Mouse (Mus musculus): ENCODE results near the gene Cd84. TPM values are rescaled to one million over a fixed set of nuclear protein-coding genes. Genes with fewer than 3 reads are reported as not detected.
"Not testable (repeated sequence)": the region's sequence is repeated elsewhere in the genome, so short reads cannot be mapped to it uniquely, and the experiment has no call there.

The Cd84 gene
- total and polyA plus RNA-seq, 2 experiments from 2014 or later = 1.1 to 1.6 TPM

DNA sequence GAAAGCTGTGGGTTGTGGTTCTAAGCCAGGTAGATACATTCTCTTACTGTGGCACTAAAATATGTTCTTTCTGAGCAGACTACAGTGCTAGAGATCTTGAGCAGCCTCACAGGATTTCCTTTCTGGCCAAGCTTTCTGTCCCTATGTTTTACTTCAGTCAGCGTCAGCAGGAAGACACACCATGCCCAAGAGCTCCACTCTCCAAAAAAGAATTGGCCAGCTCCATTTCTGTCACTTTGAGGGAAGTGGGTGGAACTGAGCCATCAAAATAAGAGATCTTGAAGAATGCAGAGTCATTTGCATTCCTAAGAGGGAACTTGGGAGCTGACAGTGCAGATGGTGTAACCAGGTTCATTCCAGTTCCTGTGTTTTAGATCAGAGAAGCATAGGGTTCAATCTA is 47.5 kb downstream of the Cd84 start:
- no peak for DNase-seq (ENCODE audit: low spot score)

DNA sequence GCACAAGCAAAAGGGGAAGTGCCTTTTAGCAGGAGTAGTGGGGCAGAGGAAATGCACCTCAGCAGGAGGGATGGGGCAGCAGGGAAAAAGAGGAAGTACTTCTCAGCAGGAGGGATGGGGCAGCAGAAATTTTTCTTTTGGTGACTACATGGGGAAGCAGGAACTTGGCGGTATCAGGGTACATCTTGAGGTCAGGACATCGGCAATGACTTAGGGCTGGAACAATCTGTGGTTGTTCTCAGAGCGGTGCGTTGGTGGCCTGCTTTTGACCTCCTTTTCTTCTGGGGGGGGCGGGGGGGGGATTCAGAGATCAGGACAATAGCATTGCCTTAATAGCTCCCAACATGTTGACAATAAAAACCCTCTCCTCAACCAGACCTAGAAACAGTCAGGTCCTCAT is 55.9 kb downstream of the Cd84 start, which contains the start of gene Gm10521:
Gm10521 (plus strand) TSS at position 301 of the 400 bp plus-strand sequence.
- not testable (repeated sequence) for H3K27me3 ChIP-seq (ENCODE audit: insufficient read depth, low read length); DNase-seq (ENCODE audit: low spot score); H3K4me1 ChIP-seq (ENCODE audit: insufficient read depth, low read length); H3K9ac ChIP-seq (replicated peaks; ENCODE audit: low read length, poor library complexity, severe bottlenecking); H3K4me3 ChIP-seq (ENCODE audit: low read depth, low read length); H3K36me3 ChIP-seq (ENCODE audit: insufficient read depth, low read length); H3K27ac ChIP-seq (ENCODE audit: low read depth, low read length); ATAC-seq (ENCODE audit: low FRiP score); H3K9me3 ChIP-seq (ENCODE audit: low read length); H3K4me2 ChIP-seq (ENCODE audit: low read depth, low read length, poor library complexity, severe bottlenecking)
- WGBS = 75% methylated on average over 5 of the region's 5 CpGs

More for the DNA sequence above, 47.5 kb downstream of the Cd84 start:
- no peak overlapping the region for H3K9ac ChIP-seq (replicated peaks; ENCODE audit: low read length, poor library complexity, severe bottlenecking)
- TF ChIP-seq CTCF (IDR thresholded peaks at IDR 0.05) = no peak
- H3K4me2 ChIP-seq (ENCODE audit: low read depth, low read length, poor library complexity, severe bottlenecking) = no peak overlapping the region
- H3K36me3 ChIP-seq (ENCODE audit: insufficient read depth, low read length) = no peaks in the 10 kb centered on the region
- no peaks in the 10 kb centered on the region for H3K4me1 ChIP-seq (ENCODE audit: insufficient read depth, low read length)
- H3K4me3 ChIP-seq (ENCODE audit: low read depth, low read length) = no peak overlapping the region
- H3K27ac ChIP-seq (ENCODE audit: low read depth, low read length) = no peak overlapping the region
- ATAC-seq (ENCODE audit: low FRiP score) = no peak
- no peaks in the 10 kb centered on the region for H3K27me3 ChIP-seq (ENCODE audit: insufficient read depth, low read length)
- WGBS = 94% methylated on average over 1 of the region's 1 CpGs
- no peaks in the 10 kb centered on the region for H3K9me3 ChIP-seq (ENCODE audit: low read length)

DNA sequence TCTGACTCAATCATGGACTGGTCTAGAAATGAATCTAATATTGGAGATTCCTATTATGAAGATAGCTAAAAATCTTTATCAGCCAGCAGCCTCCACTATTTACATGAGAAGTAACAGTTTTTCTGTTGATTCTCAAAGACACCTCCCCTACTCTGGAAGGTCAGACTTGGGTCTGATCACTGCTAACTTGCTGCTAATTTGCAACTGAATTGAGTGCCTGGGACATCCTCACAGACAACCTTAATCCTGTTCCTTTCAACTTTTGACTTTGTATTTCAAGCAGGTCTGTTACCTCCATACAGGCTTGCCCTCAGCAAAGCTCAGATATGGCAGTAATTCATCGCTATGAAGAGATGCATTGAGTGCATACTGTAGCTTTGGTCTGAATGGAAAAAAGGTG is 64.5 kb downstream of the Cd84 start:
- Histone ChIP-seq H3K4me3 (ENCODE audit: low read depth, low read length) (no peak overlapping the region), H3K27me3 (ENCODE audit: insufficient read depth, low read length) (no peaks in the 10 kb centered on the region), H3K9me3 (ENCODE audit: low read length) (no peaks in the 10 kb centered on the region), H3K4me2 (ENCODE audit: low read depth, low read length, poor library complexity, severe bottlenecking) (no peak overlapping the region), H3K27ac (ENCODE audit: low read depth, low read length) (no peak overlapping the region), H3K9ac (replicated peaks; ENCODE audit: low read length, poor library complexity, severe bottlenecking) (no peak overlapping the region), H3K4me1 (ENCODE audit: insufficient read depth, low read length) (no peaks in the 10 kb centered on the region), H3K36me3 (ENCODE audit: insufficient read depth, low read length) (no peaks in the 10 kb centered on the region)
- DNase-seq (ENCODE audit: low spot score) (no peak), ATAC-seq (ENCODE audit: low FRiP score) (no peak)
- 72% methylated on average over 1 of the region's 1 CpGs for WGBS
- TF ChIP-seq CTCF (IDR thresholded peaks at IDR 0.05) = no peak

DNA sequence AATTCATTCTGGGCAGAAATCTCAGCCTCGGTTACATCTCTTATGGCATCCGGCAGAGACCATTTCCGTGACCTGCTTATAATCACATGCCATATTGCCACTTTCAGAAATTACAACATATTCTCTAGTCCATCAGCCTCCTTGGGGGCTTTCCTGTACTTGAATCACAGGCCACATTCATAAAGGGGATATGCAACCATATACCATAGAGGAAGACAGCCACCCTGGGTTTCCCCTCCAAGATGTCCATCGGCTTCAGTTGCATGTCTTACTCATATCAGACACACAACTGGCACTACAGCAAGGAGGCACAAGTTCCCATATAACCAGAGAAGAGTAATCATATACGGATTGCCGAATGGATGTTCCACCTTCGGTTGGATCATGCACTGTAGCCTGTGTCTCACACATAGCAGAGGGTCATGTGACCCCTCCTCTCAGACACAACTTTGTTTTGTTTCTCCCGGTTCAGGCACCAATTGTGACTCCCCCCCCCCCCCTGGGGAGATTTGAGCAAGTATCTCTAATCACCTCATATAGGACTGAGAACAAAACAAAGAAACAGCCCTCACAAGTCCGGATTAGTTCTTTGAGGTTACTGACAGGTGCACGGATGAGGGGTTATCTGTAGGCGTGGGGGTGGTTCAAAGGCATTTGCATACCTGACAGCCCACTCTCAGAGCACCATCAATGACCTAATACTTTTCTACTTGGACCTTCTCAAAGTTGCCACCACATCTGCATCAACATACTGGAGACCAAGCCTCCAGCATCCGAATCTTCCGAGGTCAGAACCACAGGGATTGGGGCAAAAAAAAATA is 76.4 kb downstream of the Cd84 start:
- H3K27me3 ChIP-seq (ENCODE audit: insufficient read depth, low read length) = no peaks in the 10 kb centered on the region
- no peak for TF ChIP-seq CTCF (IDR thresholded peaks at IDR 0.05)
- no peaks in the 10 kb centered on the region for H3K9me3 ChIP-seq (ENCODE audit: low read length)
- no peak overlapping the region for H3K4me2 ChIP-seq (ENCODE audit: low read depth, low read length, poor library complexity, severe bottlenecking)
- 72% methylated on average over 13 of the region's 13 CpGs for WGBS
- H3K4me3 ChIP-seq (ENCODE audit: low read depth, low read length) = no peak overlapping the region
- no peaks in the 10 kb centered on the region for H3K36me3 ChIP-seq (ENCODE audit: insufficient read depth, low read length)
- no peaks in the 10 kb centered on the region for H3K4me1 ChIP-seq (ENCODE audit: insufficient read depth, low read length)
- H3K27ac ChIP-seq (ENCODE audit: low read depth, low read length) = no peak overlapping the region
- ATAC-seq (ENCODE audit: low FRiP score) (no peak), DNase-seq (ENCODE audit: low spot score) (no peak)
- H3K9ac ChIP-seq (replicated peaks; ENCODE audit: low read length, poor library complexity, severe bottlenecking) = no peak overlapping the region

DNA sequence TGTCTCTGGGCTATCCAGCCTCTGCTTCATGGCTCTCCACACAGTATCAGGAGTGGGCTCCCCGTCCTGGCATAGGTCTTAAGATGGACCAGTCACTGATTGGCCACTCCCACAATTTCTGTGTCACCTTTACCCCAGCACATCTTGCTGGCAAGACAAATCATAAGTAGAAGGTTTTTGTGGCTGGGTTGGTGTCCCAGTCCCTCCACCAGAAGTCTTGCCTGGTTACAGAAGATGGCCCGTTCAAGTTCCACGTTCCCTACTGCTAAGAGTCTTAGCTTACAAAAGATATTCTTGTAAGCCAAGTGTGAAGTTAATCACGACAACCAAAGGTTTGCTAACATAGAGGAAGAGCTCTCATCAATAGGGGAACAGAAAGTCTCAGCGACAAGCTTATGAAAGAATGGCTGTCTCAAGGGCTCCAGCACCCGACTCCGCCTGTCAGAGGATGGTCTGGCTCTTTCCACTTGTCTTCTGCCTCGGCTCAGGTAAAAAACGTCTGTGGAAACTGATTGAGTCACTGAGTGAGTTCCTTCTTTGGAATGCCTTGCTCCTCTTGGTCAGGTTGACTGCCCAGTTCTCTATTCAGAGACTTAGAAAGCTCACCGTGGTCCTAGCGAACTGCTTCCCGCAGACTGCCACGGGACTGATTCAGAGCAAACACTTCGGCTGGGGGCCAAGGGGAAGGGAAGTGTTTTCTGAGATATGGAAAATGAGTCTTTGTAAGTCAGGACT is 78.0 kb downstream of the Cd84 start, which contains the start of gene Slamf6:
Slamf6 (plus strand) TSS at position 211 of the 735 bp plus-strand sequence.
- Histone ChIP-seq H3K4me3 (ENCODE audit: low read depth, low read length) (no peak within 1 kb of the TSS), H3K9me3 (ENCODE audit: low read length) (no peaks in the 10 kb centered on the region), H3K9ac (replicated peaks; ENCODE audit: low read length, poor library complexity, severe bottlenecking) (no peak within 1 kb of the TSS), H3K4me1 (ENCODE audit: insufficient read depth, low read length) (no peaks in the 10 kb centered on the region), H3K27ac (ENCODE audit: low read depth, low read length) (no peak within 1 kb of the TSS), H3K4me2 (ENCODE audit: low read depth, low read length, poor library complexity, severe bottlenecking) (no peak within 1 kb of the TSS), H3K36me3 (ENCODE audit: insufficient read depth, low read length) (no peaks in the 10 kb centered on the region), H3K27me3 (ENCODE audit: insufficient read depth, low read length) (no peaks in the 10 kb centered on the region)
- DNase-seq (ENCODE audit: low spot score) = no peak
- WGBS = 87% methylated on average over 14 of the region's 14 CpGs
- no peak for ATAC-seq (ENCODE audit: low FRiP score)
- no peak for TF ChIP-seq CTCF (IDR thresholded peaks at IDR 0.05)

Data from midbrain, postnatal 0 days (tissue).